Mouse (Mus musculus): Measurements from ENCODE around the gene Ddx11. TPM values are rescaled to one million over a fixed set of nuclear protein-coding genes. Genes with fewer than 3 reads are reported as not detected.
A peak's percentile ranks its signal among the peaks of the same experiment; 100 is the strongest.

Gene Ddx11
- 27.8 and 30.3 TPM in 2 replicates for polyA plus RNA-seq (2012; rRNA removed)
- polyA plus RNA-seq (2014; fragmentation: Nextera tagmentation; extraction: Ambion mirVana) = 13.1 and 15.3 TPM in 2 replicates

DNA sequence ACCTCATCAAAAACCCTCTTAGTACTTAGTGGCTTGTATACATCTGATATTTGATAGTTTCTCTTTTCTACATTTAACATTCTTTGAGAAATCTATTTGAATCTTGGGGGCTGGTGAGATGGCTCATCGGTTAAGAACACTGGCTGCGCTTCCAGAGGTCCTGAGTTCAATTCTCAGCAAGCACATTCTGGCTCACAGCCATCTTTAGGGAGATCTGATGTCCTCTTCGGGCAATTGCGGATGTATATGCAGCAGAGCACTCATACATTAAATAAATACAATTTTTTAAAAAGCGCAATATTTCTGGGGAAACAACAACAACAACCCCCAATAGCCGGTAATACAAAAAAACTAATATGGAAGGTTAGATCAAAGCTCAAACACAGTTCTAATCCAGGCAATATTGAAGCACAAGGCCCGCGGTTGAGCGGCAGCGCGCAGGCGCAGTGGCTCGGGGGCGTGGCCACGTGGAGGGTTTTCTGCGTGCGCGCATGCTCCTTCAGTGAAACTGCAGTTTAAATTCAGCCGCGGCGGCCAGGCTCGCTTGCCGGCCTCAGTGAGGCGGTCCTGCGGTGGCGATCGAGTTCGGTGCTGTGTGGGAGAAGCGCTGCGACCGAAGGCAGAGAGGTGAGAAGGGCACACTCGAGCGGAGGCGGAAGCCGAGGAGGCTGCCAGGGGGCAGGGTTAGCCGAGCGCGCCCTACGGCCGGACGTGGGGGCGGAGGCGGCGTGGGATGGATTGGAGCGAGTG, at the start of gene Ddx11:
Ddx11 (plus strand) TSS at position 455 of the 750 bp plus-strand sequence.
- peak; percentile 81 for ATAC-seq (ENCODE audit: low FRiP score, low read depth)
- H3K36me3 ChIP-seq (ENCODE audit: control insufficient read depth, insufficient read depth, low read length) = peaks cover 32% of the 10 kb centered on the region
- 6% methylated on average over 44 of the region's 45 CpGs for WGBS
- peak; percentile 90 for DNase-seq (ENCODE audit: low spot score)
- H3K9ac ChIP-seq (ENCODE audit: low read depth, low read length, severe bottlenecking) = peak within 1 kb of the TSS; percentile 60
- peak; percentile 87; the same call in 1 of the 2 replicates for TF ChIP-seq POLR2A (IDR thresholded peaks at IDR 0.05; ENCODE audit: borderline replicate concordance, extremely low read depth, insufficient read depth, insufficient read length)
- H3K4me1 ChIP-seq (ENCODE audit: control insufficient read depth, insufficient read depth, low read length) = peaks cover 8% of the 10 kb centered on the region
- peak within 1 kb of the TSS; percentile 50 for H3K4me2 ChIP-seq (replicated peaks; ENCODE audit: low read depth, low read length, severe bottlenecking)
- H3K4me3 ChIP-seq (replicated peaks; ENCODE audit: low read length) = peak within 1 kb of the TSS; percentile 85
- no peaks in the 10 kb centered on the region for H3K9me3 ChIP-seq (ENCODE audit: control insufficient read depth, low read length)
- no peaks in the 10 kb centered on the region for H3K27me3 ChIP-seq (ENCODE audit: control insufficient read depth, insufficient read depth, low read length)
- peak within 1 kb of the TSS; percentile 80 for H3K27ac ChIP-seq (replicated peaks; ENCODE audit: low read depth, low read length)

DNA sequence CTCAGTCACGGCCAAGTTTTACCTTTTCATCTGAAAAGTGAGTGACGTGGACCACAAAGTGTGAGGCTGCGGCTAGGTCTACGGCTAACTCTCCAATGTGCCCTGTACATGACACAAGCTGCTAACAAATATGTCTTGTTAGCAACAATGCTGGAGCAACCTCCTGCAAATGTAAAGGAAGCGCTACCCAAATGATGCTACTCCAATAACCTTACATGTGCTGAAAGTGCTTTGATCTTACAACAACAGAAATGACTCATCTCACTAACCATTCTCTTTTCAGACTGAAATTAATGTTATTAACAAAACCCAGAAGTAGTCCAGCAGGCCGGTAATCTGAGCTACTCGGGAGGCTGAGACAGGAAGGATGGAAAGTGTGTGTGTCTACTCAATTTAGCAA, 49.3 kb upstream of the Ddx11 start:
- Histone ChIP-seq H3K9me3 (ENCODE audit: control insufficient read depth, low read length) (no peaks in the 10 kb centered on the region), H3K4me1 (ENCODE audit: control insufficient read depth, insufficient read depth, low read length) (no peaks in the 10 kb centered on the region), H3K27ac (replicated peaks; ENCODE audit: low read depth, low read length) (no peak overlapping the region), H3K4me2 (replicated peaks; ENCODE audit: low read depth, low read length, severe bottlenecking) (no peak overlapping the region), H3K4me3 (replicated peaks; ENCODE audit: low read length) (no peak overlapping the region), H3K27me3 (ENCODE audit: control insufficient read depth, insufficient read depth, low read length) (no peaks in the 10 kb centered on the region), H3K36me3 (ENCODE audit: control insufficient read depth, insufficient read depth, low read length) (0 out of 2 replicates have a peak, but pooled peaks cover 3% of the 10 kb centered on the region), H3K9ac (ENCODE audit: low read depth, low read length, severe bottlenecking) (no peak overlapping the region)
- ATAC-seq (ENCODE audit: low FRiP score, low read depth) (no peak), DNase-seq (ENCODE audit: low spot score) (no peak)
- TF ChIP-seq POLR2A (IDR thresholded peaks at IDR 0.05; ENCODE audit: borderline replicate concordance, extremely low read depth, insufficient read depth, insufficient read length) = no peak
- 88% methylated on average over 7 of the region's 7 CpGs for WGBS

DNA sequence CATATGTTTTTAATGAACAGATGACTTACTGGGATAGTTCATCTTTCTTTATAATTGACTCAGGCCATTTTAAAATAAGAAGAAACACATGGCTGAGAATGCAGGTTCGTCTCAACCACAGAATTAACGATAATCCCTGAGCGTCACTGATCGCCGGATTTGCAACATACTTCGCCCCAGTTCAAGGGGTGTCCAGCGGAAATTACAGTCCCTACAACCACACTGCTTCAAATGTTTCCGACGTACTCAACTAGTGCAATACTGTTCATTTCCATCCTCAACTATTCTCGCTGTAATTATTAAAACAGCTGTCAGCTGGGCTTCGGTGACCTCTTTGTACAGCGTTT, 47.5 kb upstream of the Ddx11 start:
- H3K36me3 ChIP-seq (ENCODE audit: control insufficient read depth, insufficient read depth, low read length) = peaks cover 17% of the 10 kb centered on the region
- no peaks in the 10 kb centered on the region for H3K27me3 ChIP-seq (ENCODE audit: control insufficient read depth, insufficient read depth, low read length)
- ATAC-seq (ENCODE audit: low FRiP score, low read depth) (no peak), DNase-seq (ENCODE audit: low spot score) (peak; percentile 36)
- H3K4me2 ChIP-seq (replicated peaks; ENCODE audit: low read depth, low read length, severe bottlenecking) = peak overlapping the region; percentile 66
- peak overlapping the region; percentile 83; the same call in 1 of the 2 replicates for H3K27ac ChIP-seq (replicated peaks; ENCODE audit: low read depth, low read length)
- peak overlapping the region; percentile 75 for H3K9ac ChIP-seq (ENCODE audit: low read depth, low read length, severe bottlenecking)
- 2% methylated on average over 12 of the region's 12 CpGs for WGBS
- peak overlapping the region; percentile 94 for H3K4me3 ChIP-seq (replicated peaks; ENCODE audit: low read length)
- H3K4me1 ChIP-seq (ENCODE audit: control insufficient read depth, insufficient read depth, low read length) = no peaks in the 10 kb centered on the region
- no peak for TF ChIP-seq POLR2A (IDR thresholded peaks at IDR 0.05; ENCODE audit: borderline replicate concordance, extremely low read depth, insufficient read depth, insufficient read length)
- no peaks in the 10 kb centered on the region for H3K9me3 ChIP-seq (ENCODE audit: control insufficient read depth, low read length)

DNA sequence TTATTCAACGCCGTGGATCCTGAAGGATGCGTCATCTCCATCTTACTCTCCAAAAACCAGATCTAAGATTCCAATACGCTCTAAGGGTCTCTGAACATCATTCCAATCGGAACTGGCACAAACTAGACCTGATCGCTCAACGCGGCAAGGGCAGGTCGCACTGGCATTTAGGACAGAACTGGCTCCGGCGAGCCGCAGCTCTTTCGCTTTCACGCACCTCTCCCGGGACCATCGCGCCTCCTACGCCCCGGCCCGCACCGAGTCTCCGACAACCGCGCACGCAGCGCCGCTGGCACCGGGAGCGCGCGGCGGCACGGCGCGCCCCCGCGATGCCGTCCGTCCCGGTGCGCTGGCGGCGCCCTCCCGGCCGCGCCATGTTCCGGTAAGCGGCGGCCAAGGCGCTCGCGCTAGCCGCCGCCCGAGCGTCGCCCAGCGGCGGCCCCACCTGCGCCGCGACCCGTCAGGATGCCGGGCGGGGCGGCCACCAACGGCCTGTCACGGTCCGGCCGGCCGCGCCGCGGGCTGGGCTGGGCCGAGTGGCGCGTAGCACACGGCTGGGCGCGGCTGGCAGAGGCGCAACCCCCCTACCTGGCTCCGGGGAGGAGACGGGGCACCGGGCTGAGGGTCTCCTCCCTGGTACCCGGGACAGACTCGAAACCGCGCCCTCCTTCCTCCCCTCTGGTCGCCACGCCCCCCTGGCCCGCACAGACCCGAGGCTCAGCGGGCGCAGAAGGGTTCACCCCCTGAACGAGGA, 47.0 kb upstream of the Ddx11 start:
- no peaks in the 10 kb centered on the region for H3K4me1 ChIP-seq (ENCODE audit: control insufficient read depth, insufficient read depth, low read length)
- H3K9ac ChIP-seq (ENCODE audit: low read depth, low read length, severe bottlenecking) = peak overlapping the region; percentile 75
- ATAC-seq (ENCODE audit: low FRiP score, low read depth) (peak; percentile 84), DNase-seq (ENCODE audit: low spot score) (peak; percentile 49)
- under 1% methylated on average over 58 of the region's 95 CpGs for WGBS
- peak overlapping the region; percentile 66 for H3K4me2 ChIP-seq (replicated peaks; ENCODE audit: low read depth, low read length, severe bottlenecking)
- H3K4me3 ChIP-seq (replicated peaks; ENCODE audit: low read length) = peak overlapping the region; percentile 94
- no peaks in the 10 kb centered on the region for H3K9me3 ChIP-seq (ENCODE audit: control insufficient read depth, low read length)
- no peaks in the 10 kb centered on the region for H3K27me3 ChIP-seq (ENCODE audit: control insufficient read depth, insufficient read depth, low read length)
- TF ChIP-seq POLR2A (IDR thresholded peaks at IDR 0.05; ENCODE audit: borderline replicate concordance, extremely low read depth, insufficient read depth, insufficient read length) = no peak
- peak overlapping the region; percentile 83 for H3K27ac ChIP-seq (replicated peaks; ENCODE audit: low read depth, low read length)
- H3K36me3 ChIP-seq (ENCODE audit: control insufficient read depth, insufficient read depth, low read length) = peaks cover 17% of the 10 kb centered on the region

DNA sequence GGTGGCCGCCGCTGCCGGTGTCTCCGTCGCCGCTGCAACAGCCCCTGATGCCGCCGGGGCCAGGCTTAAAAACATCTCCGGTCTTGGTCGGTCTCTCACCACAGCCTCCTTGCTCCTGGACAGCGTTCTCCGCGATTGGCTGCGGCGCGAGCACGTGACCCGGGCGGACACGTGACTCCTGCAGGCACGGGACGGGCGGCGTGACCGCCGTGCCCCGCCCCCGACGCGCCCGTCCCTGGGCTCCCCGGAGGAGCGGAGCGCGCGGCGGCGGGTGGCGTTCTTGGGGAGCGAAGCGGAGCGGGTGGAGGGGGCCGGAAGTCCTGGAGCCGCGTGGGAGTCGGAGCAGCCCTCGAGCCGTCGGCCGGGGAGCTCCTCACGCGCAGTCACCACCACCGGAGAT, 46.4 kb upstream of the Ddx11 start, which contains the start of gene Ankrd12:
Ankrd12 (minus strand) TSS at position 156 of the 400 bp plus-strand sequence.
- Histone ChIP-seq H3K36me3 (ENCODE audit: control insufficient read depth, insufficient read depth, low read length) (peaks cover 17% of the 10 kb centered on the region), H3K27me3 (ENCODE audit: control insufficient read depth, insufficient read depth, low read length) (no peaks in the 10 kb centered on the region), H3K9ac (ENCODE audit: low read depth, low read length, severe bottlenecking) (peak within 1 kb of the TSS; percentile 75), H3K4me1 (ENCODE audit: control insufficient read depth, insufficient read depth, low read length) (no peaks in the 10 kb centered on the region), H3K4me2 (replicated peaks; ENCODE audit: low read depth, low read length, severe bottlenecking) (peak within 1 kb of the TSS; percentile 66), H3K27ac (replicated peaks; ENCODE audit: low read depth, low read length) (peak within 1 kb of the TSS; percentile 83), H3K9me3 (ENCODE audit: control insufficient read depth, low read length) (no peaks in the 10 kb centered on the region), H3K4me3 (replicated peaks; ENCODE audit: low read length) (peak within 1 kb of the TSS; percentile 94)
- TF ChIP-seq POLR2A (IDR thresholded peaks at IDR 0.05; ENCODE audit: borderline replicate concordance, extremely low read depth, insufficient read depth, insufficient read length) = no peak
- DNase-seq (ENCODE audit: low spot score) (peak; percentile 89), ATAC-seq (ENCODE audit: low FRiP score, low read depth) (peak; percentile 97)
- WGBS = under 1% methylated on average over 44 of the region's 53 CpGs

Data from limb, embryonic 14.5 days (tissue).